Comparison of ENCODE assay signal across 12 mouse cellular contexts in genomic region chr6:34868507-34869217, GRCm38 (mm10). TPM values are rescaled to one million over a fixed set of nuclear protein-coding genes. Genes with fewer than 3 reads are reported as not detected.
DNase-seq lines count a peak whose midpoint lies in the region; ATAC-seq and TF ChIP-seq lines count a peak whose summit lies in the region.
"Had no signal": no experiment of that assay in that cellular context is flagged by ENCODE, and none has a peak within 500 bp of the region (broad histone marks: within the 10 kb centered on the region; RNA-seq: fewer than 3 reads in every experiment).

No protein-coding gene starts in this region.

- no peak overlapping the region for H3K4me3 ChIP-seq in heart, embryonic 13.5 days
- no peak overlapping the region for H3K4me3 ChIP-seq in heart, embryonic 12.5 days
- H3K4me3 ChIP-seq in neural tube, embryonic 15.5 days (replicated peaks): no peak overlapping the region
- H3K4me3 ChIP-seq in heart, postnatal 0 days (ENCODE audit: low read depth, low read length): no peak overlapping the region
- no peak overlapping the region for H3K4me3 ChIP-seq in small intestine, adult 2 months (ENCODE audit: low read depth, low read length)
- H3K4me3 ChIP-seq: embryonic facial prominence, embryonic 13.5 days had no signal

- 0 out of 2 replicates have a peak overlapping the region, but pooled peaks have one; percentile 28 for H3K27ac ChIP-seq in heart, embryonic 13.5 days (replicated peaks)
- H3K27ac ChIP-seq in heart, embryonic 12.5 days (ENCODE audit: poor library complexity, severe bottlenecking): no peak overlapping the region
- no peak overlapping the region for H3K27ac ChIP-seq in neural tube, embryonic 15.5 days (replicated peaks)
- H3K27ac ChIP-seq in heart, postnatal 0 days (ENCODE audit: low read depth): peak overlapping the region; percentile 72
- H3K27ac ChIP-seq in small intestine, adult 2 months (ENCODE audit: insufficient read depth, low read depth, low read length): peak overlapping the region; percentile 40

- peaks cover 5% of the 10 kb centered on the region; the same call in 1 of the 2 replicates for H3K36me3 ChIP-seq in heart, embryonic 13.5 days
- H3K36me3 ChIP-seq in heart, embryonic 12.5 days: 0 out of 2 replicates have a peak, but pooled peaks cover 3% of the 10 kb centered on the region
- no peaks in the 10 kb centered on the region for H3K36me3 ChIP-seq in neural tube, embryonic 15.5 days
- no peaks in the 10 kb centered on the region for H3K36me3 ChIP-seq in heart, postnatal 0 days (replicated peaks; ENCODE audit: control insufficient read depth, insufficient read depth, low read length)
- H3K36me3 ChIP-seq in small intestine, adult 2 months (ENCODE audit: control insufficient read depth, insufficient read depth, low read length): peaks cover 3% of the 10 kb centered on the region
- H3K36me3 ChIP-seq: embryonic facial prominence, embryonic 13.5 days had no signal

- no peak for TF ChIP-seq POLR2A in small intestine, adult 2 months (IDR thresholded peaks at IDR 0.05; ENCODE audit: low read depth, low read length)

- peak overlapping the region; percentile 43; the same call in 1 of the 2 replicates for H3K4me2 ChIP-seq in heart, embryonic 13.5 days
- no peak overlapping the region for H3K4me2 ChIP-seq in heart, embryonic 12.5 days
- no peak overlapping the region for H3K4me2 ChIP-seq in neural tube, embryonic 15.5 days
- H3K4me2 ChIP-seq in heart, postnatal 0 days (ENCODE audit: low read depth, low read length): no peak overlapping the region
- H3K4me2 ChIP-seq: embryonic facial prominence, embryonic 13.5 days had no signal

- DNase-seq in neural tube, embryonic 10.5 days (ENCODE audit: extremely low spot score, low spot score): peak; percentile 12
- DNase-seq in heart, postnatal 0 days (ENCODE audit: low spot score): no peak
- DNase-seq in frontal cortex, postnatal 25 days (ENCODE audit: low spot score in 2 of 2): no peak
- DNase-seq: cerebellum, adult 8-10 months; right cerebral cortex, adult 18-20 months had no signal

- peaks cover 64% of the 10 kb centered on the region for H3K4me1 ChIP-seq in heart, embryonic 13.5 days
- peaks cover 49% of the 10 kb centered on the region for H3K4me1 ChIP-seq in heart, embryonic 12.5 days (replicated peaks)
- H3K4me1 ChIP-seq in neural tube, embryonic 15.5 days: no peaks in the 10 kb centered on the region
- peaks cover 9% of the 10 kb centered on the region for H3K4me1 ChIP-seq in heart, postnatal 0 days (ENCODE audit: control insufficient read depth, insufficient read depth)
- H3K4me1 ChIP-seq in small intestine, adult 2 months (ENCODE audit: control insufficient read depth, insufficient read depth, insufficient read length, low read length): peaks cover 31% of the 10 kb centered on the region

- TF ChIP-seq CTCF in heart, postnatal 0 days (IDR thresholded peaks at IDR 0.05; ENCODE audit: low read depth): no peak
- TF ChIP-seq CTCF in small intestine, adult 2 months (IDR thresholded peaks at IDR 0.05; ENCODE audit: extremely low read depth, insufficient read length, insufficient replicate concordance, low read depth, low read length): no peak

- H3K9me3 ChIP-seq in heart, embryonic 13.5 days: no peaks in the 10 kb centered on the region
- no peaks in the 10 kb centered on the region for H3K9me3 ChIP-seq in heart, embryonic 12.5 days (replicated peaks)
- no peaks in the 10 kb centered on the region for H3K9me3 ChIP-seq in neural tube, embryonic 15.5 days (replicated peaks)
- H3K9me3 ChIP-seq in heart, postnatal 0 days (replicated peaks; ENCODE audit: control insufficient read depth, low read length): no peaks in the 10 kb centered on the region
- H3K9me3 ChIP-seq: embryonic facial prominence, embryonic 13.5 days had no signal

- TF ChIP-seq EP300 in heart, postnatal 0 days (IDR thresholded peaks at IDR 0.05; ENCODE audit: low read depth): no peak

- no peak for ATAC-seq in heart, embryonic 13.5 days (ENCODE audit: extremely low read depth, insufficient number of reproducible peaks, low FRiP score, low TSS enrichment)
- no peak for ATAC-seq in heart, embryonic 12.5 days (ENCODE audit: insufficient number of reproducible peaks, low FRiP score)
- no peak for ATAC-seq in neural tube, embryonic 15.5 days (ENCODE audit: low FRiP score)
- no peak for ATAC-seq in heart, postnatal 0 days (ENCODE audit: insufficient read depth, low read depth)

- WGBS in heart, embryonic 13.5 days: 67% methylated on average over 20 of the region's 20 CpGs
- whole genome bisulfite sequencing in heart, embryonic 12.5 days: 67% methylated on average over 20 of the region's 20 CpGs
- WGBS in neural tube, embryonic 15.5 days: 80% methylated on average over 20 of the region's 20 CpGs
- WGBS in heart, postnatal 0 days: 71% methylated on average over 20 of the region's 20 CpGs
- 74% methylated on average over 20 of the region's 20 CpGs for WGBS in small intestine, adult 2 months

- no peaks in the 10 kb centered on the region for H3K27me3 ChIP-seq in heart, embryonic 13.5 days (replicated peaks)
- no peaks in the 10 kb centered on the region for H3K27me3 ChIP-seq in heart, embryonic 12.5 days (replicated peaks)
- H3K27me3 ChIP-seq in neural tube, embryonic 15.5 days (replicated peaks): no peaks in the 10 kb centered on the region
- no peaks in the 10 kb centered on the region for H3K27me3 ChIP-seq in heart, postnatal 0 days (ENCODE audit: control insufficient read depth, insufficient read depth, low read length)
- H3K27me3 ChIP-seq in small intestine, adult 2 months (ENCODE audit: control insufficient read depth, insufficient read depth, low read length): no peaks in the 10 kb centered on the region
- H3K27me3 ChIP-seq: embryonic facial prominence, embryonic 13.5 days had no signal

- no peak overlapping the region for H3K9ac ChIP-seq in heart, embryonic 13.5 days
- H3K9ac ChIP-seq in heart, embryonic 12.5 days: no peak overlapping the region
- H3K9ac ChIP-seq in neural tube, embryonic 15.5 days (replicated peaks): no peak overlapping the region
- no peak overlapping the region for H3K9ac ChIP-seq in heart, postnatal 0 days (replicated peaks; ENCODE audit: low read depth, low read length)
- H3K9ac ChIP-seq: embryonic facial prominence, embryonic 13.5 days had no signal

RNA-seq across cellular contexts. Expression of gene Tmem140, which starts 5.7 kb away (rescaled TPM):
- 0.92 and 1.5 TPM in 2 replicates for polyA plus RNA-seq in heart, embryonic 13.5 days (2015; fragmentation: Nextera tagmentation; extraction: Ambion mirVana)
- polyA plus RNA-seq in heart, embryonic 12.5 days (2016; fragmentation: Nextera tagmentation; extraction: Ambion mirVana): 1.1 and 1.2 TPM in 2 replicates
- polyA plus RNA-seq in neural tube, embryonic 15.5 days (2015; fragmentation: Nextera tagmentation; extraction: Ambion mirVana): 1.1 and 2.6 TPM in 2 replicates
- 7.7 and 10.6 TPM in 2 replicates for total RNA-seq in heart, postnatal 0 days (2014; rRNA removed; ENCODE audit: low replicate concordance)
- polyA plus RNA-seq in heart, postnatal 0 days (2015; fragmentation: Nextera tagmentation; extraction: Ambion mirVana): 5.3 and 6.1 TPM in 2 replicates
- 10.3 and 51.1 TPM in 2 replicates for polyA plus RNA-seq in small intestine, adult 2 months (2012; rRNA removed)

RNA-seq across cellular contexts. Expression of gene Cyren, which starts 9.2 kb away (rescaled TPM):
- 8.6 and 9.2 TPM in 2 replicates for polyA plus RNA-seq in heart, embryonic 13.5 days (2015; fragmentation: Nextera tagmentation; extraction: Ambion mirVana)
- polyA plus RNA-seq in heart, embryonic 12.5 days (2016; fragmentation: Nextera tagmentation; extraction: Ambion mirVana): 9.7 and 11.2 TPM in 2 replicates
- 8.8 and 10.6 TPM in 2 replicates for polyA plus RNA-seq in neural tube, embryonic 15.5 days (2015; fragmentation: Nextera tagmentation; extraction: Ambion mirVana)
- total RNA-seq in heart, postnatal 0 days (2014; rRNA removed; ENCODE audit: low replicate concordance): 1.7 and 6.3 TPM in 2 replicates
- polyA plus RNA-seq in heart, postnatal 0 days (2015; fragmentation: Nextera tagmentation; extraction: Ambion mirVana): 6.1 and 6.3 TPM in 2 replicates
- 1.4 and 1.6 TPM in 2 replicates for polyA plus RNA-seq in small intestine, adult 2 months (2012; rRNA removed)

RNA-seq across cellular contexts. Expression of gene Wdr91, which starts 42.0 kb away (rescaled TPM):
- 9.4 and 11.2 TPM in 2 replicates for polyA plus RNA-seq in heart, embryonic 13.5 days (2015; fragmentation: Nextera tagmentation; extraction: Ambion mirVana)
- 10.7 and 12.6 TPM in 2 replicates for polyA plus RNA-seq in heart, embryonic 12.5 days (2016; fragmentation: Nextera tagmentation; extraction: Ambion mirVana)
- polyA plus RNA-seq in neural tube, embryonic 15.5 days (2015; fragmentation: Nextera tagmentation; extraction: Ambion mirVana): 13.4 and 15.1 TPM in 2 replicates
- total RNA-seq in heart, postnatal 0 days (2014; rRNA removed; ENCODE audit: low replicate concordance): 24.9 and 25.2 TPM in 2 replicates
- 7.7 and 8.6 TPM in 2 replicates for polyA plus RNA-seq in heart, postnatal 0 days (2015; fragmentation: Nextera tagmentation; extraction: Ambion mirVana)
- 3.3 and 4.7 TPM in 2 replicates for polyA plus RNA-seq in small intestine, adult 2 months (2012; rRNA removed)

RNA-seq across cellular contexts. Expression of gene Stra8, which starts 51.3 kb away (rescaled TPM):
- polyA plus RNA-seq in heart, embryonic 13.5 days (2015; fragmentation: Nextera tagmentation; extraction: Ambion mirVana): not detected in 2 replicates
- polyA plus RNA-seq in heart, embryonic 12.5 days (2016; fragmentation: Nextera tagmentation; extraction: Ambion mirVana): not detected in 2 replicates
- not detected in 2 replicates for polyA plus RNA-seq in neural tube, embryonic 15.5 days (2015; fragmentation: Nextera tagmentation; extraction: Ambion mirVana)
- total RNA-seq in heart, postnatal 0 days (2014; rRNA removed; ENCODE audit: low replicate concordance): not detected in 2 replicates
- not detected in 2 replicates for polyA plus RNA-seq in heart, postnatal 0 days (2015; fragmentation: Nextera tagmentation; extraction: Ambion mirVana)
- polyA plus RNA-seq in small intestine, adult 2 months (2012; rRNA removed): not detected in 2 replicates
- total RNA-seq: layer of hippocampus, postnatal 25 days had no signal
- polyA plus RNA-seq: embryonic facial prominence, embryonic 13.5 days; intestine, embryonic 14.5 days had no signal

Comparison
In these comparisons a context has a peak if more than half of its experiments do, and no peak if none do; other contexts are left out.
1. H3K27ac ChIP-seq: peak in heart, embryonic 13.5 days (single experiment), heart, postnatal 0 days (single experiment) and small intestine, adult 2 months (single experiment); none in heart, embryonic 12.5 days (single experiment) and neural tube, embryonic 15.5 days (single experiment).